Mouse (Mus musculus): Measurements from ENCODE around the gene Coro1b. TPM values are rescaled to one million over a fixed set of nuclear protein-coding genes. Genes with fewer than 3 reads are reported as not detected.
A peak's percentile ranks its signal among the peaks of the same experiment; 100 is the strongest.

Coro1b gene
- total and polyA plus RNA-seq, 2 experiments = 66.1 to 109 TPM

- no peak for DNase-seq (ENCODE audit: extremely low read depth, low read depth, low spot score)
- H3K4me1 ChIP-seq (ENCODE audit: control insufficient read depth, insufficient read depth, low read length) = peaks cover 3% of the 10 kb centered on the region; the same call in 1 of the 2 replicates
Measured at GRCm38 (mm10) chr19:4164721-4165120, 16.3 kb downstream of the Coro1b start.

GRCm38 (mm10) chr19:4166678-4167476, 18.5 kb downstream of the Coro1b start:
- Histone ChIP-seq H3K36me3 (ENCODE audit: control insufficient read depth, insufficient read depth, low read length) (no peaks in the 10 kb centered on the region), H3K27me3 (ENCODE audit: control insufficient read depth, insufficient read depth, low read length) (no peaks in the 10 kb centered on the region), H3K79me2 (ENCODE audit: control insufficient read depth, insufficient read depth, low read length) (no peaks in the 10 kb centered on the region; the same call in 1 of the 2 replicates), H3K9ac (ENCODE audit: low read depth, low read length) (no peak overlapping the region), H3K4me3 (ENCODE audit: insufficient read depth, low read depth, low read length) (no peak overlapping the region), H3K27ac (replicated peaks; ENCODE audit: insufficient read depth, low read depth, low read length) (no peak overlapping the region), H3K4me1 (ENCODE audit: control insufficient read depth, insufficient read depth, low read length) (peaks cover 6% of the 10 kb centered on the region)
- WGBS = 88% methylated on average over 9 of the region's 9 CpGs
- TF ChIP-seq CTCF (IDR thresholded peaks at IDR 0.05; ENCODE audit: low read depth, low read length) = no peak
- no peak for TF ChIP-seq POLR2A (IDR thresholded peaks at IDR 0.05; ENCODE audit: extremely low read depth, insufficient read depth, low read length)
- DNase-seq (ENCODE audit: extremely low read depth, low read depth, low spot score) = no peak

More at GRCm38 (mm10) chr19:4164721-4165120, 16.3 kb downstream of the Coro1b start:
- 93% methylated on average over 2 of the region's 2 CpGs for WGBS
- Histone ChIP-seq H3K4me3 (ENCODE audit: insufficient read depth, low read depth, low read length) (no peak overlapping the region), H3K36me3 (ENCODE audit: control insufficient read depth, insufficient read depth, low read length) (peaks cover 6% of the 10 kb centered on the region; the same call in 1 of the 2 replicates), H3K9ac (ENCODE audit: low read depth, low read length) (no peak overlapping the region), H3K27me3 (ENCODE audit: control insufficient read depth, insufficient read depth, low read length) (no peaks in the 10 kb centered on the region), H3K79me2 (ENCODE audit: control insufficient read depth, insufficient read depth, low read length) (no peaks in the 10 kb centered on the region; the same call in 1 of the 2 replicates), H3K27ac (replicated peaks; ENCODE audit: insufficient read depth, low read depth, low read length) (no peak overlapping the region)
- no peak for TF ChIP-seq CTCF (IDR thresholded peaks at IDR 0.05; ENCODE audit: low read depth, low read length)
- TF ChIP-seq POLR2A (IDR thresholded peaks at IDR 0.05; ENCODE audit: extremely low read depth, insufficient read depth, low read length) = no peak

- peak; percentile 87 for DNase-seq (ENCODE audit: extremely low read depth, low read depth, low spot score)
- Histone ChIP-seq H3K9ac (ENCODE audit: low read depth, low read length) (peak overlapping the region; percentile 80), H3K4me1 (ENCODE audit: control insufficient read depth, insufficient read depth, low read length) (peaks cover 3% of the 10 kb centered on the region), H3K27me3 (ENCODE audit: control insufficient read depth, insufficient read depth, low read length) (no peaks in the 10 kb centered on the region), H3K79me2 (ENCODE audit: control insufficient read depth, insufficient read depth, low read length) (no peaks in the 10 kb centered on the region), H3K27ac (replicated peaks; ENCODE audit: insufficient read depth, low read depth, low read length) (peak overlapping the region; percentile 53), H3K36me3 (ENCODE audit: control insufficient read depth, insufficient read depth, low read length) (no peaks in the 10 kb centered on the region), H3K4me3 (ENCODE audit: insufficient read depth, low read depth, low read length) (peak overlapping the region; percentile 68)
- TF ChIP-seq POLR2A (IDR thresholded peaks at IDR 0.05; ENCODE audit: extremely low read depth, insufficient read depth, low read length) = peak; percentile 88
- peak; percentile 87 for TF ChIP-seq CTCF (IDR thresholded peaks at IDR 0.05; ENCODE audit: low read depth, low read length)
- WGBS = 1% methylated on average over 43 of the region's 43 CpGs
Measured at GRCm38 (mm10) chr19:4169378-4169784, 21.0 kb downstream of the Coro1b start.

GRCm38 (mm10) chr19:4169810-4170209, 21.4 kb downstream of the Coro1b start:
- peaks cover 3% of the 10 kb centered on the region for H3K4me1 ChIP-seq (ENCODE audit: control insufficient read depth, insufficient read depth, low read length)
- WGBS = 2% methylated on average over 27 of the region's 27 CpGs
- H3K36me3 ChIP-seq (ENCODE audit: control insufficient read depth, insufficient read depth, low read length) = no peaks in the 10 kb centered on the region
- H3K4me3 ChIP-seq (ENCODE audit: insufficient read depth, low read depth, low read length) = peak overlapping the region; percentile 68
- TF ChIP-seq CTCF (IDR thresholded peaks at IDR 0.05; ENCODE audit: low read depth, low read length) (no peak), POLR2A (IDR thresholded peaks at IDR 0.05; ENCODE audit: extremely low read depth, insufficient read depth, low read length) (no peak)
- no peaks in the 10 kb centered on the region for H3K79me2 ChIP-seq (ENCODE audit: control insufficient read depth, insufficient read depth, low read length)
- no peak for DNase-seq (ENCODE audit: extremely low read depth, low read depth, low spot score)
- no peaks in the 10 kb centered on the region for H3K27me3 ChIP-seq (ENCODE audit: control insufficient read depth, insufficient read depth, low read length)
- peak overlapping the region; percentile 80 for H3K9ac ChIP-seq (ENCODE audit: low read depth, low read length)
- H3K27ac ChIP-seq (replicated peaks; ENCODE audit: insufficient read depth, low read depth, low read length) = peak overlapping the region; percentile 53

GRCm38 (mm10) chr19:4170723-4171392, 22.4 kb downstream of the Coro1b start:
- no peaks in the 10 kb centered on the region for H3K36me3 ChIP-seq (ENCODE audit: control insufficient read depth, insufficient read depth, low read length)
- H3K27ac ChIP-seq (replicated peaks; ENCODE audit: insufficient read depth, low read depth, low read length) = no peak overlapping the region
- H3K9ac ChIP-seq (ENCODE audit: low read depth, low read length) = no peak overlapping the region
- DNase-seq (ENCODE audit: extremely low read depth, low read depth, low spot score) = no peak
- WGBS = 95% methylated on average over 10 of the region's 10 CpGs
- peaks cover 3% of the 10 kb centered on the region for H3K4me1 ChIP-seq (ENCODE audit: control insufficient read depth, insufficient read depth, low read length)
- H3K27me3 ChIP-seq (ENCODE audit: control insufficient read depth, insufficient read depth, low read length) = no peaks in the 10 kb centered on the region
- no peak for TF ChIP-seq CTCF (IDR thresholded peaks at IDR 0.05; ENCODE audit: low read depth, low read length)
- TF ChIP-seq POLR2A (IDR thresholded peaks at IDR 0.05; ENCODE audit: extremely low read depth, insufficient read depth, low read length) = no peak
- no peak overlapping the region for H3K4me3 ChIP-seq (ENCODE audit: insufficient read depth, low read depth, low read length)
- H3K79me2 ChIP-seq (ENCODE audit: control insufficient read depth, insufficient read depth, low read length) = no peaks in the 10 kb centered on the region
